Mouse (Mus musculus) MEL (cell line): ENCODE measurements around the gene Sdsl. TPM values are rescaled to one million over a fixed set of nuclear protein-coding genes. Genes with fewer than 3 reads are reported as not detected.
A peak's percentile ranks its signal among the peaks of the same experiment; 100 is the strongest.

Experiments used
- DNase-seq: peaks from one replicate; pipeline ENCODE4 v3.0.0; 2011; ENCODE audit warnings: low read depth, low spot score
- H3K27ac ChIP-seq: 2 replicates; pipeline ENCODE4 v1.5.1; 2012; ENCODE audit warnings: low read depth, mild to moderate bottlenecking, control low read depth, low read length, moderate library complexity; ENCODE audit not compliant: control insufficient read depth
- H3K27me3 ChIP-seq, 2 experiments: fragments of 150-350 bp in 1 of 2; sonication (generic) in 1 of 2; 2 replicates each; pipeline ENCODE4 v1.6.1; 2012; ENCODE audit warnings: low read length in 2 of 2, mild to moderate bottlenecking in 2 of 2, improper control_type of control experiment in 1 of 2, moderate library complexity in 1 of 2; ENCODE audit not compliant: insufficient read depth in 2 of 2, control insufficient read depth in 1 of 2
- H3K36me3 ChIP-seq, 2 experiments: 2 replicates each; pipeline ENCODE4 v1.6.1; 2012 to 2014; ENCODE audit warnings: low read length in 2 of 2, improper control_type of control experiment in 1 of 2, inconsistent platforms in 1 of 2, mild to moderate bottlenecking in 1 of 2; ENCODE audit not compliant: insufficient read depth in 2 of 2, control insufficient read depth in 1 of 2
- H3K4me1 ChIP-seq, 2 experiments: fragments of 150-350 bp in 1 of 2; sonication (generic) in 1 of 2; 2 replicates each; pipeline ENCODE4 v1.6.1; 2012; ENCODE audit warnings: low read length in 2 of 2, improper control_type of control experiment in 1 of 2, mild to moderate bottlenecking in 1 of 2; ENCODE audit not compliant: insufficient read depth in 2 of 2, control insufficient read depth in 1 of 2
- H3K4me3 ChIP-seq, 2 experiments: fragments of 150-350 bp in 1 of 2; sonication (generic) in 1 of 2; 2 replicates each; pipeline ENCODE4 v1.5.1; 2012; ENCODE audit warnings: low read depth in 2 of 2, low read length in 2 of 2, mild to moderate bottlenecking in 2 of 2, moderate library complexity in 2 of 2, control low read depth in 1 of 2, improper control_type of control experiment in 1 of 2; ENCODE audit not compliant: control insufficient read depth in 1 of 2, insufficient read depth in 1 of 2
- H3K79me2 ChIP-seq: 2 replicates; pipeline ENCODE4 v1.6.1; 2012; ENCODE audit warnings: mild to moderate bottlenecking, low read length, moderate library complexity; ENCODE audit not compliant: control insufficient read depth, poor library complexity, insufficient read depth
- H3K9ac ChIP-seq: 2 replicates; pipeline ENCODE4 v1.6.1; 2012; ENCODE audit warnings: low read depth, mild to moderate bottlenecking, control low read depth, low read length, moderate library complexity; ENCODE audit not compliant: control insufficient read depth, poor library complexity, severe bottlenecking
- H3K9me3 ChIP-seq: fragments of 150-350 bp; sonication (generic); replicated peaks from 2 replicates; pipeline ENCODE4 v1.6.1; 2012; ENCODE audit warnings: mild to moderate bottlenecking, low read length, improper control_type of control experiment, moderate library complexity; ENCODE audit not compliant: insufficient read depth
- BHLHE40 ChIP-seq: IDR thresholded peaks from 2 replicates; pipeline ENCODE4 v1.6.1; 2012; ENCODE audit warnings: low read depth, mild to moderate bottlenecking, inconsistent platforms, low read length, improper control_type of control experiment, borderline replicate concordance
- CHD2 ChIP-seq: IDR thresholded peaks from 2 replicates; pipeline ENCODE4 v1.6.1; 2011; ENCODE audit warnings: low read length, improper control_type of control experiment
- ELF1 ChIP-seq: IDR thresholded peaks from 2 replicates; pipeline ENCODE4 v1.6.1; 2014; ENCODE audit warnings: low read depth, mild to moderate bottlenecking, inconsistent platforms, low read length, improper control_type of control experiment, moderate library complexity
- GABPA ChIP-seq: IDR thresholded peaks from 2 replicates; pipeline ENCODE4 v1.6.1; 2012; ENCODE audit warnings: low read depth, mild to moderate bottlenecking, inconsistent platforms, low read length, improper control_type of control experiment, moderate library complexity
- HCFC1 ChIP-seq: IDR thresholded peaks from 2 replicates; pipeline ENCODE4 v1.6.1; 2012; ENCODE audit warnings: low read depth, mild to moderate bottlenecking, inconsistent platforms, low read length, improper control_type of control experiment, moderate library complexity
- JUND ChIP-seq: IDR thresholded peaks from 2 replicates; pipeline ENCODE4 v1.6.1; 2011; ENCODE audit warnings: low read depth, mild to moderate bottlenecking, improper control_type of control experiment, low read length
- MAFK ChIP-seq: IDR thresholded peaks from 2 replicates; pipeline ENCODE4 v1.6.1; 2011; ENCODE audit warnings: low read depth, mild to moderate bottlenecking, low read length, improper control_type of control experiment, borderline replicate concordance
- MAX ChIP-seq: IDR thresholded peaks from 2 replicates; pipeline ENCODE4 v1.6.1; 2011; ENCODE audit warnings: low read length, improper control_type of control experiment
- MAZ ChIP-seq: IDR thresholded peaks from 2 replicates; pipeline ENCODE4 v1.6.1; 2012; ENCODE audit warnings: low read depth, mild to moderate bottlenecking, inconsistent platforms, low read length, improper control_type of control experiment
- MEF2A ChIP-seq: IDR thresholded peaks from 2 replicates; pipeline ENCODE4 v1.6.1; 2014; ENCODE audit warnings: low read depth, mild to moderate bottlenecking, inconsistent platforms, low read length, improper control_type of control experiment; ENCODE audit not compliant: poor library complexity, insufficient replicate concordance, severe bottlenecking; ENCODE audit errors: extremely low read depth
- MXI1 ChIP-seq: IDR thresholded peaks from 2 replicates; pipeline ENCODE4 v1.6.1; 2011; ENCODE audit warnings: mild to moderate bottlenecking, low read depth, low read length, improper control_type of control experiment
- MYB ChIP-seq: IDR thresholded peaks from 2 replicates; pipeline ENCODE4 v1.6.1; 2011; ENCODE audit warnings: mild to moderate bottlenecking, low read depth, low read length, improper control_type of control experiment
- NELFE ChIP-seq: IDR thresholded peaks from 2 replicates; pipeline ENCODE4 v1.6.1; 2011; ENCODE audit warnings: low read depth, low read length, improper control_type of control experiment
- POLR2AphosphoS2 ChIP-seq: IDR thresholded peaks from 2 replicates; pipeline ENCODE4 v1.6.1; 2011; ENCODE audit warnings: low read length, improper control_type of control experiment
- POLR2AphosphoS5 ChIP-seq: IDR thresholded peaks from 2 replicates; pipeline ENCODE4 v1.6.1; 2012; ENCODE audit warnings: low read depth, borderline replicate concordance, mild to moderate bottlenecking, inconsistent platforms, low read length, moderate library complexity, mixed read lengths
- RCOR1 ChIP-seq: IDR thresholded peaks from 2 replicates; pipeline ENCODE4 v1.6.1; 2012; ENCODE audit warnings: low read depth, mild to moderate bottlenecking, inconsistent platforms, low read length, improper control_type of control experiment
- SIN3A ChIP-seq: IDR thresholded peaks from 2 replicates; pipeline ENCODE4 v1.6.1; 2012; ENCODE audit warnings: low read length, improper control_type of control experiment, inconsistent platforms
- TAL1 ChIP-seq: IDR thresholded peaks from 2 replicates; pipeline ENCODE4 v1.6.1; 2012; ENCODE audit warnings: mild to moderate bottlenecking, inconsistent platforms, low read length, moderate library complexity, mixed read lengths
- TCF12 ChIP-seq: IDR thresholded peaks from 2 replicates; pipeline ENCODE4 v1.6.1; 2014; ENCODE audit warnings: low read depth, mild to moderate bottlenecking, inconsistent platforms, low read length, improper control_type of control experiment, moderate library complexity
- UBTF ChIP-seq: IDR thresholded peaks from 2 replicates; pipeline ENCODE4 v1.6.1; 2012; ENCODE audit warnings: low read depth, mild to moderate bottlenecking, inconsistent platforms, low read length, improper control_type of control experiment, moderate library complexity, borderline replicate concordance; ENCODE audit not compliant: insufficient read depth
- USF1 ChIP-seq: IDR thresholded peaks from 2 replicates; pipeline ENCODE4 v1.6.1; 2014; ENCODE audit warnings: low read depth, mild to moderate bottlenecking, inconsistent platforms, low read length, improper control_type of control experiment, moderate library complexity
- ZC3H11A ChIP-seq: IDR thresholded peaks from 2 replicates; pipeline ENCODE4 v1.6.1; 2012; ENCODE audit warnings: low read depth, mild to moderate bottlenecking, inconsistent platforms, low read length, improper control_type of control experiment
- ZNF384 ChIP-seq: IDR thresholded peaks from 2 replicates; pipeline ENCODE4 v1.6.1; 2012; ENCODE audit warnings: low read depth, mild to moderate bottlenecking, inconsistent platforms, low read length, improper control_type of control experiment
- polyA plus RNA-seq, 2 experiments: library from polyadenylated mRNA; stranded (reverse) in 1 of 2; unstranded in 1 of 2; fragments of >175 nt in 1 of 2; fragments of >200 nt in 1 of 2; gene quantifications; 2 replicates each; pipeline versions ENCODE4 v1.2.1 to v1.2.4; 2012; ENCODE audit warnings: low replicate concordance in 2 of 2, low read depth in 1 of 2; ENCODE audit not compliant: insufficient read length in 2 of 2, insufficient read depth in 1 of 2, missing spikeins in 1 of 2
- total RNA-seq: library from RNA; depleted of rRNA; stranded (reverse); fragments of 300-350 nt; gene quantifications from 2 replicates; pipeline ENCODE4 v1.2.3, GENCODE M21; 2012

The Sdsl gene
- total and polyA plus RNA-seq, 3 experiments, result 12.1 to 21.0 TPM; not detected in 1

GRCm38 (mm10) chr5:120510982-120511642 is 38.5 kb upstream of the Sdsl start, which contains the start of gene Slc8b1 (continued):
- no peak for TF ChIP-seq MAFK
- no peak for TF ChIP-seq GABPA
- TF ChIP-seq NELFE, result peak; percentile 59

DNA sequence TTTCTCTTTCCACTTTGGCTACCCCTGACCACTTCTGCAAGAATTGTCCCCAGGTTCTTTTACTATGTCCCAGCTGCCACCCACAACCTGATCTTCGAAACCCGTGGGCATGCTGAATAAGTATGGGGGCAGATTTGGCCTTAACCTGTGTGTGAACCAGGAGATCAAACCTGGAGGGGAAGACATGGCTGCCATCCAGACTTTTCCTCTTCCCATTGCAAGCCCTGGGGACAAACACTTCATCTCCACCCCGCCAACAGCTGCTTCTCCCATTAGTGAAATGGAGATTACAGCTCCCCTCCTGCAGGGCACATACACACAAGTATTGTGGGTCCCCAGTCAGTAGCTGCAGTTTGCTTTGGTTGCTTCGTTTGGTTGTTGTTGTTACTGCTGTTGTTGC is 34.7 kb upstream of the Sdsl start:
- Histone ChIP-seq H3K4me1 (peaks cover 0 to 13% of the 10 kb centered on the region in 2 experiments), H3K9ac (no peak overlapping the region)

GRCm38 (mm10) chr5:120506490-120506889 is 33.9 kb upstream of the Sdsl start:
- no peak for DNase-seq
- no peak overlapping the region for H3K9ac ChIP-seq
- no peak overlapping the region for H3K4me3 ChIP-seq
- H3K27ac ChIP-seq, result no peak overlapping the region
- H3K4me1 ChIP-seq, result peaks cover 0 to 10% of the 10 kb centered on the region in 2 experiments
- H3K27me3 ChIP-seq, result no peaks in the 10 kb centered on the region
- peaks cover 0 to 4% of the 10 kb centered on the region in 2 experiments; a peak in 1 of 4 replicates for H3K36me3 ChIP-seq
- no peaks in the 10 kb centered on the region for H3K9me3 ChIP-seq
- H3K79me2 ChIP-seq, result peaks cover 13% of the 10 kb centered on the region
- TF ChIP-seq NELFE (no peak), MXI1 (no peak), HCFC1 (no peak)

More for the DNA sequence above, 34.7 kb upstream of the Sdsl start:
- H3K36me3 ChIP-seq, result peaks cover 0 to 5% of the 10 kb centered on the region in 2 experiments; a peak in 2 of 4 replicates
- H3K27me3 ChIP-seq, result no peaks in the 10 kb centered on the region
- H3K79me2 ChIP-seq, result peaks cover 10% of the 10 kb centered on the region
- H3K27ac ChIP-seq, result no peak overlapping the region
- TF ChIP-seq POLR2AphosphoS5 (no peak), MYB (no peak), UBTF (no peak), MEF2A (no peak), ELF1 (no peak), USF1 (no peak), MAX (no peak), JUND (no peak), ZC3H11A (no peak), GABPA (no peak), BHLHE40 (no peak), CHD2 (no peak), MAZ (no peak), ZNF384 (no peak), TAL1 (no peak), POLR2AphosphoS2 (no peak), MXI1 (no peak), SIN3A (no peak), TCF12 (no peak), RCOR1 (no peak)
- TF ChIP-seq, all 39 proteins: peak for 0
- Histone ChIP-seq H3K4me3 (no peak overlapping the region), H3K9me3 (no peaks in the 10 kb centered on the region)
- no peak for DNase-seq
